Mouse (Mus musculus): ENCODE data around the gene Slc12a6.

DNA sequence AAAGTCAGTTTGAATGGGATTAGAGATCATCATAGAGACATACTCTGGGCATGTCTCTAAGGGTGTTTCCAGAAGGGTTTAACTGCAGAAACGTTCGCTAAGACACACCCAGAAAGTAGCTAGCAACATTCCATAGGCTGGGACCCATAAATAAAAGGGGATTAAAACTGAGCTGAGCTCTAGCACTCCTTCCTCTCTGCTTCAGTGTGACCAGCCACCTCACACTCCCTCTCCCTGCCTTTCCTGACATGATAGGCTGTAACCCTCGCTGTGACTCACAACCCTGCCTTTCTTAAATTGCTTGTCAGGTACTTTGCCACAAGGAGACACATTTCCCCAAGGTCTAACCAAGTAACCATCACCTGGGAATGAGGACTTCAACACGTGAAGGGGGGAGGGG is 27.6 kb upstream of the Slc12a6 start:
- TF ChIP-seq CTCF (IDR thresholded peaks at IDR 0.05; ENCODE audit: insufficient read depth, low read length), result no peak
- TF ChIP-seq POLR2A (IDR thresholded peaks at IDR 0.05; ENCODE audit: borderline replicate concordance, extremely low read depth, low read depth, low read length), result no peak

All from lung, adult 2 months (tissue).